Mouse (Mus musculus) neural tube, embryonic 13.5 days (tissue): ENCODE measurements at regions not wholly inside any gene's neighbourhood (a gene's known extent, or its start where the extent isn't known, plus 50 kb on each side); places are given as distances from the start of the nearest gene placed in this dataset.

Source experiments
- ATAC-seq: fragments of 200-750 bp; cut with Nextera tagmentation; 2 replicates; pipeline ENCODE4 v1.8.0; 2017; ENCODE audit warnings: low read depth, mild to moderate bottlenecking, moderate TSS enrichment, moderate library complexity
- H3K27ac ChIP-seq: fragments of 300-500 bp; sonication (generic); replicated peaks from 2 replicates; pipeline ENCODE4 v1.5.1; 2015; ENCODE audit warnings: moderate library complexity, mild to moderate bottlenecking, inconsistent platforms
- H3K27me3 ChIP-seq: fragments of 300-500 bp; sonication (generic); 2 replicates; pipeline ENCODE4 v1.6.1; 2015; ENCODE audit warnings: mild to moderate bottlenecking, inconsistent platforms
- H3K36me3 ChIP-seq: fragments of 300-500 bp; sonication (generic); 2 replicates; pipeline ENCODE4 v1.6.1; 2015; ENCODE audit warnings: mild to moderate bottlenecking, inconsistent platforms
- H3K4me1 ChIP-seq: fragments of 300-500 bp; sonication (generic); replicated peaks from 2 replicates; pipeline ENCODE4 v1.6.1; 2015; ENCODE audit warnings: inconsistent platforms
- H3K4me2 ChIP-seq: fragments of 300-500 bp; sonication (generic); 2 replicates; pipeline ENCODE4 v1.6.1; 2015; ENCODE audit warnings: inconsistent platforms, mild to moderate bottlenecking, moderate library complexity
- H3K4me3 ChIP-seq: fragments of 300-500 bp; sonication (generic); 2 replicates; pipeline ENCODE4 v1.5.1; 2015; ENCODE audit warnings: mild to moderate bottlenecking, inconsistent platforms
- H3K9ac ChIP-seq: fragments of 300-500 bp; sonication (generic); 2 replicates; pipeline ENCODE4 v1.6.1; 2015; ENCODE audit warnings: moderate library complexity, mild to moderate bottlenecking, inconsistent platforms
- H3K9me3 ChIP-seq: fragments of 300-500 bp; sonication (generic); 2 replicates; pipeline ENCODE4 v1.6.1; 2016; ENCODE audit warnings: inconsistent platforms
- WGBS: fragments of 180-500 bp; shearing (Covaris S2); methylation state at CpG from one replicate; pipeline ENCODE4 v1.1.7; 2015; 5-methylcytosine and 5-hydroxymethylcytosine counted together

DNA sequence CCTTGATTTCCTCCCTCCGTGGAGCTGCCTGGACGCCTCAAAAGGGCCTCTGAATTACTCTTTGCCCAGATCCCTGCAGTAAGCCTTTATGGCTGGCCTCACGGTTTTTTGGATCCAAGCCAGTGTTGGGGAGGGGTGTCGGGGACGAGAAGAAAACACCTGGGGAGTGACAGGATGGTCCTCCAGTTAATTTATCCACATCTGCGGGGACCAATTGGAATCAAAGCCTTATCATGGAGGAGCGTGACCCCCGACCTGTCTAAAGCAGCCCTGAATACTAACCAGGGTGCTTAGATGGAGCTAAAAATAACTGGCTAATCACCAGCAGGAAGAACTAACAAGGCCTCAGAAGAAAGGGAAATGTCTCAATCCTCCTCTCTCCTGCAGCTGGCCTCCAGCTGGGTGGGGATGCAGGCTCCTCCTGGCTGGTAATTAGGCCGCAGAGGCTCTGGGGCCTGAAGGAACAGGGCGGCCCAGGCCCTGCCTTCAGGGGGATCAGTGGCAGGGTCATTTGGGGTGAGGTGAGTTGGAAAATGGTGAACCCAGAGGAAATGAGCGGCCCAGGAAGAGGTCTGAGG is 107.2 kb upstream of the Atp1a1 start:
- WGBS, result 14% methylated on average over 11 of the region's 11 CpGs
- no peak for ATAC-seq
- H3K4me2 ChIP-seq, result no peak overlapping the region
- H3K27ac ChIP-seq, result peak overlapping the region; percentile 70
- H3K9me3 ChIP-seq, result no peaks in the 10 kb centered on the region
- H3K36me3 ChIP-seq, result no peaks in the 10 kb centered on the region
- peak overlapping the region; percentile 38; the same call in 1 of the 2 replicates for H3K9ac ChIP-seq
- H3K4me1 ChIP-seq, result peaks cover 41% of the 10 kb centered on the region
- no peak overlapping the region for H3K4me3 ChIP-seq
- no peaks in the 10 kb centered on the region for H3K27me3 ChIP-seq

DNA sequence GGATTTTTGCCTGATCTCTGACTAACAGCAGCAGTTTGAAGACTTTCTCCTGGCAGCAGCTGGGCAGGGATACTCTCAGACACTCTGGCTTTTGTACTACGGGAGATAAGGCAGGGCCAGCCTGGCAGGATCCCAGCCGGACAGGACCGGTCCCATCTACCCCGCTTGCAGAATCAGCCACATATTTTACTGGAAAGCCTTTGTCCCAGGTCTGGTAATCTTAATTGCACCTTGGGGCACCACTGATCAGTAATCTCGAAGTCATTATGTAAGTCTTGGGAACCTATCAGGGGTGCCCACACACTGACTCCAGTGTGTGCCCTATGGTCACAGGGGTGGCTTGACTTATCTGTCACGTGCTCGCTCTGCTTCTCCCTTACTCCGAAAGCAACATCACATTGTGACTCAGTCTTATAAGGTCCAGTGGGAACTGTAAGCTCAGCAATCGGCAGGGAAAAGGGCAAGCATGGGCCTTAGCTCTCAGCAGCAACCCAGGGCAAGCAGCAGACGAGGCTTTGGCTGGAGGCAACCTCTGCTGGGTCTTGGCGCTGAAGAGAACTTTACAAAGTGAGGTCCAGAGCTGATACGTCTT is 105.0 kb upstream of the Atp1a1 start:
- Histone ChIP-seq H3K27me3 (no peaks in the 10 kb centered on the region), H3K9ac (no peak overlapping the region), H3K4me1 (peaks cover 41% of the 10 kb centered on the region), H3K9me3 (no peaks in the 10 kb centered on the region), H3K4me3 (no peak overlapping the region), H3K27ac (peak overlapping the region; percentile 56), H3K4me2 (no peak overlapping the region), H3K36me3 (no peaks in the 10 kb centered on the region)
- no peak for ATAC-seq
- WGBS, result 66% methylated on average over 12 of the region's 12 CpGs

DNA sequence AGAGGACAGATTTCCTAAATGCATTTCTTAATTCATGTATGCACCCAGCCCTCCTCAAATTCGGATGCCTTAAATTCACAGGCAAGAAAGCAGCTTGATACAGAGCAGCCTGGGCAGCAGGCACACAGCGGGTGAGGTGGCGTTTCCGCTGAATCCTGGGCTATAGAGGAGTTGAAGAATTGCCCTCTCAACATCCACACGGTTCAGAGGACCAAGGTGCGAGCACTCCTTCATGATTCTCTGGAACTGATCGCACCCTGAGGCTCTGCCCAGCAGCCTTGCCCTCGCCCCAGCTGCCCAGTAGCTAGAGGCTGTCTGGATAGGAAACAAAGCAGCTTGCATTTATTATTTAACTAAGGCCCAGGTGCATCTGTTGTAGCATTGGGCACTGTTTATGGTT is 104.3 kb upstream of the Atp1a1 start:
- Histone ChIP-seq H3K9me3 (no peaks in the 10 kb centered on the region), H3K4me2 (no peak overlapping the region), H3K27me3 (no peaks in the 10 kb centered on the region), H3K9ac (no peak overlapping the region), H3K4me3 (no peak overlapping the region), H3K4me1 (peaks cover 37% of the 10 kb centered on the region), H3K27ac (peak overlapping the region; percentile 59; the same call in 1 of the 2 replicates), H3K36me3 (no peaks in the 10 kb centered on the region)
- 52% methylated on average over 8 of the region's 8 CpGs for WGBS
- ATAC-seq, result no peak

DNA sequence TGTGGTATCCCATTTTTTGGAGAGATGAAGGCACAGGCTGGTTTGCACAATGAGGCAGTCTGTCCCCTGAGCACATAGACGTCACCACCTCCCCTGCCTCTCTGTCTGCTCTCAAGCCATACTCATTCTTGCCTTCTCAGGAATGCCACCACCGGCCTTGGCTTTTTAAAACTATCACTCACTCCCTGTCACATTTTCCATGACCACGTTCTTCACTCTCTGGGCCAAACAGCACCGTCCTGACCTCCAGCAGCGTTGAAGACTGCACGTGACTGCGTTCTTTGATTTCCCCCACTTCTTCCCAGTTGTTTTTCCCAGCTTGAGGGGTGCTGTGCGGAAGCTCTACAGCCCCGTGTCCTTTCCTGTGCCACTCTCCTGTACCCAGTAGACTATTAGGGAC is 100.4 kb upstream of the Atp1a1 start:
- Histone ChIP-seq H3K4me1 (peaks cover 29% of the 10 kb centered on the region), H3K36me3 (no peaks in the 10 kb centered on the region), H3K4me3 (no peak overlapping the region), H3K27me3 (no peaks in the 10 kb centered on the region), H3K4me2 (no peak overlapping the region), H3K27ac (no peak overlapping the region), H3K9me3 (no peaks in the 10 kb centered on the region), H3K9ac (no peak overlapping the region)
- WGBS, result 76% methylated on average over 9 of the region's 9 CpGs
- ATAC-seq, result no peak

DNA sequence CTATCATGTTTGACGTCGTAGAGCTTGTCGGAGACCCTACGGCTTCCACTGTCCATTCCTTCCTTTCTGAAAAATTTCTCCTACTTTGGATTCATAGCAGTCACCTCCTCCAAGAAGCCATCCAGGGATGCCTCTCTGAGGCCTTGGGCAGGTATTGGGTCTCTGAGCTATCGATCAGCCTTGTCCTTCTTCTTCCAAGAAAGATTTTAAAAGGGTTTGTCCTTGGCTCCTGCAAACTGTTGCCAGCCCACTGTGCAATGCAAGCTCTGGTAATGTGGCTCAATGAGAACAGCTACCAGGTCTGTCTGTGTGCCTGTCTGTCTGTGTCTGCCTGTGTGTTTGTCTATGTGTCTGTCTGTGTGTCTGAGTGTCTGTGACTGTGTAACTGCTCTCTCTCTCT is 99.8 kb upstream of the Atp1a1 start:
- Histone ChIP-seq H3K36me3 (no peaks in the 10 kb centered on the region), H3K4me3 (no peak overlapping the region)
- no peak for ATAC-seq

DNA sequence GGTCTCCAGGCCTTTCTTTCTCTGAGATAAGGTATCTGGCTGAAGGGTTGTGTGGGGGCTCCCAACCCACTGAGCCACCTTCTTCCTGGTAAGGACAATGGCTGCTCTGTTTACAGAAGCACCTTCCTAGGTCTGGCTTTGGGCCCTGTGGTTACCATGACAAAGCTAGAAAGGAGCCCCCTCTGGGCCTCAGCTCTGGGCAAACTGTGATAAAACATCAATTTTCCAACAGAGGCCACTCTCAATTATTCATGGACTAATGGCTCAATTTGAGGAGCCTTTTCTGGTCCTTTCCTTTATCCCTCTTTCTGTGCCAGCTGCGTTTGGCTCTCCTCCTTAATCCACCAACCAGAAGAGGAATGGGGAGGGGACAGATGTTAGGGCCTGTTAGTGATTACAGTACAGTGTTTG is 97.3 kb upstream of the Atp1a1 start:
- peak; percentile 83 for ATAC-seq
- Histone ChIP-seq H3K27ac (peak overlapping the region; percentile 77), H3K27me3 (no peaks in the 10 kb centered on the region)

More for the DNA sequence above, 99.8 kb upstream of the Atp1a1 start:
- 93% methylated on average over 5 of the region's 5 CpGs for WGBS
- H3K27ac ChIP-seq, result no peak overlapping the region
- no peaks in the 10 kb centered on the region for H3K9me3 ChIP-seq
- H3K27me3 ChIP-seq, result no peaks in the 10 kb centered on the region
- peaks cover 24% of the 10 kb centered on the region for H3K4me1 ChIP-seq
- H3K4me2 ChIP-seq, result no peak overlapping the region
- no peak overlapping the region for H3K9ac ChIP-seq

DNA sequence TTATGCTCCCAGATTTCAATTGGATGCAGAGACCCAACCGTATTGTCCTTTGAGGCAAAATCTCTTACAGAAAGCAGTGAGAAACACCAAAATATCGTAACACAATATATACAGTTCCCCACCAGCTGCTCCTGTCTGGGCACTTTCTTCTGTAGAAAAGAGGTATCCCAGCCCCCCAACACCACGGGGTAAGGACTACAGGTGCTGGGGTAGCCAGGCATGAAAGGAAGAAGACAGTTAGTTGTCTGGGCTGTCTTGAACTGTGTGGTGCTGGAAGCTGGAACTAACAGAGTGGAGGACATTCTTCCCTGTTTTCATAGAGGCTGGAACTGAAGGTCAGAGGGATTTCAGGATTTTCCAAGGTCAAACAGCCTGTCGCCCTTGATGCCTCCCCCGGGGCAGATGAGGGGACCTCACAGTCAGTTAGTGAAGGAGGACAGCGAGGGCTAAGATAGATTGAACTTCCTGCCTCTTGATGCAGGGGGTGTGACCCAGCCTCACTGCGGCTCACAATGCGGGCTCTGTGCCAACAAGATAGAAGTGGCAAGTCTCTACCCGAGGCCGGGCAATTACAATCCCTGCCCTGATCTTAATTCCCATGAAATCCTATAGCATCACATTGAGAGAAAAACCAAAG is 96.6 kb upstream of the Atp1a1 start:
- Histone ChIP-seq H3K27ac (peak overlapping the region; percentile 77), H3K4me2 (no peak overlapping the region), H3K36me3 (no peaks in the 10 kb centered on the region), H3K9me3 (no peaks in the 10 kb centered on the region), H3K27me3 (no peaks in the 10 kb centered on the region), H3K9ac (no peak overlapping the region), H3K4me1 (peaks cover 23% of the 10 kb centered on the region), H3K4me3 (no peak overlapping the region)
- WGBS, result 53% methylated on average over 10 of the region's 10 CpGs
- peak; percentile 64 for ATAC-seq

More for the DNA sequence above, 97.3 kb upstream of the Atp1a1 start:
- Histone ChIP-seq H3K4me2 (no peak overlapping the region), H3K9me3 (no peaks in the 10 kb centered on the region), H3K4me1 (peaks cover 23% of the 10 kb centered on the region), H3K36me3 (no peaks in the 10 kb centered on the region), H3K4me3 (no peak overlapping the region), H3K9ac (no peak overlapping the region)
- WGBS, result 11% methylated on average over 1 of the region's 1 CpGs

DNA sequence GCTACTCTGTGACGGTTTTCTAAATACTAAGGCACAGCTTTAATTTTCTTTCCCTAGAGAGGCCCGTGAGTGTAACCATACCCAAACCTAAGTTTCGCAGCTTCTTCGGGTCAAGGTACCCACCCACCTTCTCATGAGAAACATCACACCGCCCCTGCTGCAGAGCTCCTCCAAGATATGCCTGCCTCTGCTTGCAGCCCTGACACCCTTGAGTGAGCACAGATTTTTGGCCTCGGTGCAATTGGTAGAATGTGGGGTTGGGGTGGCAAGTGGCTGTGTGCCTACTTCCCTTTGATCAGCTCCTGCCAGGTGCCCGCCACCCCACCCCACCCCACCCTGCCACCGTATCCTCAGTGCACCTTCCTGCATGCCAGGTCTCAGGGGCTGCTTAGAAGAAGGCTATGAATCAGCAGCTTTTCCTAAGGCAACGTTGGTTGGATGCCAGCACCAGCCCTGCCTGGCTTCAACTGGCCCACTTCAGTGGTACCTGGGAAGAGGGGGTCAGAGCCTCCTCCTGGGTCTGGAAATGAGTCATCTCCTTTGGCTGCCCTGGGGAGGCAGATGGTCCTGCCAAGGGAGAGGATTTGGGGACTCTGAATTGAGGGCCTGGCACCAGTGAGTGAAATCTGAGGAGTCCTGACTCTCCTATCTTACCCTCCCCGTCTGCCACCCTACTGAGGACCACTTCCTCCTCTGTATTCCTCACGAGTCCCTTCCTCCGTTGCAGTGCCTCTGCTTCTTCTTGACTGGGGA is 95.6 kb upstream of the Atp1a1 start:
- ATAC-seq, result no peak
- H3K27ac ChIP-seq, result 0 out of 2 replicates have a peak overlapping the region, but pooled peaks have one; percentile 77
- H3K9me3 ChIP-seq, result no peaks in the 10 kb centered on the region
- peaks cover 23% of the 10 kb centered on the region for H3K4me1 ChIP-seq
- no peaks in the 10 kb centered on the region for H3K27me3 ChIP-seq
- no peak overlapping the region for H3K4me2 ChIP-seq
- no peak overlapping the region for H3K9ac ChIP-seq
- H3K4me3 ChIP-seq, result no peak overlapping the region
- H3K36me3 ChIP-seq, result no peaks in the 10 kb centered on the region
- WGBS, result 83% methylated on average over 12 of the region's 12 CpGs

DNA sequence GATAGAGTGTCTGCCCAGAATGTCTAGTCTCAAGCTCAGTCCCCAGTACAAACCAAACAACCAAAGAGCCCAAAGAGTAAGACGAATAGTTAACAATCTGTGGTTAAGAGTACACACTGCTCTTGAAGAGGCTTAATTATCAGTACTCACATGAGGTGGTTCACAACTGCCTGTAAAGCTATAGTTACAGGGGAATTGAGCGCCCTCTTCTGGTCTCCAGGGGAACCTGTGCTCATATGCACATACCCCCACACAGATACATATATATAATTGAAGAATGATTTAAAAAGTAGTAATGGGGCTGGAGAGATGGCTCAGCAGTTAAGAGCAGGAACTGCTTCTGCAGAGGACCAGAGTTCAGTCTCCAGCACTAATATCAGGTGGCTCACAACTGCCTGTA is 92.3 kb upstream of the Atp1a1 start:
- Histone ChIP-seq H3K9me3 (no peaks in the 10 kb centered on the region), H3K36me3 (no peaks in the 10 kb centered on the region), H3K27ac (no peak overlapping the region), H3K4me1 (peaks cover 15% of the 10 kb centered on the region), H3K9ac (no peak overlapping the region), H3K27me3 (no peaks in the 10 kb centered on the region), H3K4me3 (no peak overlapping the region), H3K4me2 (no peak overlapping the region)
- ATAC-seq, result no peak
- 90% methylated on average over 2 of the region's 2 CpGs for WGBS

DNA sequence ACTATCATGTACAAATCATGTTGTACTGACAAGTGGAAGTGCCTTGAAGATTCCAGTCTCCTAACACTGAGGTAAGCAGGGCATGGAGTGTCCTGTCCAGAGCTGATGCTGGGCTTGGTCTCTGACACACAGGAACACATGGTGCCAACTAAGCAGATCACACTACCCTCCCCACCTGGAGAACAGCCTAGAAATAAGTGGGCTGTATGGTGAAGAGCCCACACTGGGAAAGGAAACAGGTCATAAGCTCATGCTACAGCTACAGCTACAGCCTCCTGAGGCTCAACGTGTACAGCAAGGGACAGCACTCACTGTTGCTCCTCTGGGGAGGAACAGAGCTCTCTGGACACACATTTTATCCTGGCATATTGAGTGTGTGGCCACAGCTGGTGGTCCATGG is 89.8 kb upstream of the Atp1a1 start:
- WGBS, result 59% methylated on average over 1 of the region's 1 CpGs
- Histone ChIP-seq H3K27ac (no peak overlapping the region), H3K4me1 (no peaks in the 10 kb centered on the region), H3K9ac (no peak overlapping the region), H3K36me3 (no peaks in the 10 kb centered on the region), H3K4me2 (no peak overlapping the region), H3K9me3 (no peaks in the 10 kb centered on the region), H3K4me3 (no peak overlapping the region), H3K27me3 (no peaks in the 10 kb centered on the region)
- ATAC-seq, result no peak

DNA sequence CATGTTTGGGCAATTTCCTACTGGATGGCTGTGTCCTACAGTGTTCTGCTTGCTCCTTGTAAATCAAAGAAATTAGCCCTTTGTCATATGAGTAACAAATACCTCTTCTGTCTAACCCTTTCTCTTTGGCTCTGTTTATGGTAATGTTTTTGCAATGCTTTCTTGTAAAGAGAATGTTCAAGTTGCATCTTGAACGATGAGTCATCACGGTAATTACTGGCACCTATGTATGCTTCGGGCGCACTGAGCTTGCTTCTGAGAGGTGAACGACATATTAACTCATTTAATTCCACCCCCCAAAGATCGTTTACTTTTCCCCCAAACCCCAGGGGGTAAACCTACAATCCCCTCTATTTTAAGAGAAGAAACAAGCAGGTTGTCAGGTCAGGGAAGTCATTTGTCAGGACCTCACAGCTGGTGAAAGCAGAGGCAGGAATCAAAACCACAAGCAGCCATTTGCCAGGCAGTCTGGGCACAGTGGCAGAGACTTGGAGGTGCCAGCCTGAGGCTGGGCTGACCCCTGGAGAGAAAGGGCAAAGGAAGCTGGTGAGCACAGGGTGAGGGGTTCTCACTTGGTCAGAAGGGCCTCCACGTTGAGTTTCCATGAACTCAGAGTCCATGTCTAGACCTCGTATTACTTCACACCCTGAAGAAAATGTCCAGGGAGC is 87.6 kb upstream of the Atp1a1 start:
- no peak overlapping the region for H3K4me3 ChIP-seq
- H3K4me2 ChIP-seq, result no peak overlapping the region
- 73% methylated on average over 8 of the region's 8 CpGs for WGBS
- no peak for ATAC-seq
- H3K27ac ChIP-seq, result no peak overlapping the region
- no peaks in the 10 kb centered on the region for H3K9me3 ChIP-seq
- H3K4me1 ChIP-seq, result no peaks in the 10 kb centered on the region
- no peak overlapping the region for H3K9ac ChIP-seq
- H3K36me3 ChIP-seq, result no peaks in the 10 kb centered on the region
- H3K27me3 ChIP-seq, result no peaks in the 10 kb centered on the region

DNA sequence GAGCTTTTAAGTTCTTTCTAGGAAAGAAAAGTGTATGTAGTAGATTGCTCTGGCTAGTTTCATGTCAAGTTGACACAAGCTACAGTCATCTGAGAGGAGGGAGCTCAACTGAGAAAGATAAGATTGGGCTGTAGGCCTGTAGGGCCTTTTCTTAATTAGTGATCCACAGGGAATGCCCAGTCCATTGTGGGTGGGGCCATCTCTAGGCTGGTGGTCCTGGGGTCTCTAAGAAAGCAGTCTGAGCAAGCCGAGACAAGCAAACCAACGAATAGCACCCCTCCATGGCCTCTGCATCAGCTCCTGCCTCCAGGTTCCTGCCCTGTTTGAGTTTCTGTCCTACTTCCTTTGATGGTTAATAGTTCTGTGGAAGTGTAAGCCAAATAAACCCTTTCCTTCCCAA is 86.3 kb upstream of the Atp1a1 start:
- H3K9me3 ChIP-seq, result no peaks in the 10 kb centered on the region
- H3K4me3 ChIP-seq, result no peak overlapping the region
- no peaks in the 10 kb centered on the region for H3K36me3 ChIP-seq
- no peak overlapping the region for H3K27ac ChIP-seq
- H3K27me3 ChIP-seq, result no peaks in the 10 kb centered on the region
- no peak for ATAC-seq
- H3K4me2 ChIP-seq, result no peak overlapping the region
- no peaks in the 10 kb centered on the region for H3K4me1 ChIP-seq
- no peak overlapping the region for H3K9ac ChIP-seq
- WGBS, result 85% methylated on average over 2 of the region's 2 CpGs
